Mouse (Mus musculus): ENCODE results near the gene Usp5. TPM values are rescaled to one million over a fixed set of nuclear protein-coding genes. Genes with fewer than 3 reads are reported as not detected.
A peak's percentile ranks its signal among the peaks of the same experiment; 100 is the strongest.
"Not testable (repeated sequence)": the region's sequence is repeated elsewhere in the genome, so short reads cannot be mapped to it uniquely, and the experiment has no call there.

The Usp5 gene
- polyA plus RNA-seq, 1 experiment from 2014 or later, result 189 TPM

- Histone ChIP-seq H3K4me2 (no peak overlapping the region), H3K4me1 (replicated peaks) (peaks cover 26% of the 10 kb centered on the region), H3K9ac (peak overlapping the region; percentile 35; the same call in 1 of the 2 replicates), H3K27ac (no peak overlapping the region), H3K36me3 (peaks cover 8% of the 10 kb centered on the region; the same call in 1 of the 2 replicates), H3K27me3 (no peaks in the 10 kb centered on the region), H3K4me3 (no peak overlapping the region), H3K9me3 (no peaks in the 10 kb centered on the region)
- ATAC-seq (ENCODE audit: low FRiP score), result no peak
- 61% methylated on average over 10 of the region's 10 CpGs for WGBS
These were observed 6.2 kb upstream of the Usp5 start for GRCm38 (mm10) chr6:124835531-124835930.

GRCm38 (mm10) chr6:124834512-124835081, 5.3 kb upstream of the Usp5 start:
- Histone ChIP-seq H3K4me2 (no peak overlapping the region), H3K9me3 (no peaks in the 10 kb centered on the region), H3K4me1 (replicated peaks) (peaks cover 21% of the 10 kb centered on the region), H3K4me3 (no peak overlapping the region), H3K36me3 (peaks cover 8% of the 10 kb centered on the region; the same call in 1 of the 2 replicates), H3K27ac (no peak overlapping the region), H3K27me3 (no peaks in the 10 kb centered on the region), H3K9ac (peak overlapping the region; percentile 43; the same call in 1 of the 2 replicates)
- WGBS, result 89% methylated on average over 6 of the region's 6 CpGs
- no peak for ATAC-seq (ENCODE audit: low FRiP score)

GRCm38 (mm10) chr6:124831649-124832048, 2.4 kb upstream of the Usp5 start:
- peak overlapping the region; percentile 64; the same call in 1 of the 2 replicates for H3K4me2 ChIP-seq

GRCm38 (mm10) chr6:124831199-124831598, 1.9 kb upstream of the Usp5 start:
- H3K4me2 ChIP-seq, result peak overlapping the region; percentile 64
- WGBS, result 98% methylated on average over 4 of the region's 4 CpGs
- H3K9me3 ChIP-seq; H3K36me3 ChIP-seq; H3K9ac ChIP-seq; H3K27ac ChIP-seq; ATAC-seq (ENCODE audit: low FRiP score); H3K27me3 ChIP-seq: not testable (repeated sequence)
- peaks cover 32% of the 10 kb centered on the region for H3K4me1 ChIP-seq (replicated peaks)
- H3K4me3 ChIP-seq, result peak overlapping the region; percentile 65; the same call in 1 of the 2 replicates

More at GRCm38 (mm10) chr6:124831649-124832048, 2.4 kb upstream of the Usp5 start:
- Histone ChIP-seq H3K4me1 (replicated peaks) (peaks cover 32% of the 10 kb centered on the region), H3K9ac (peak overlapping the region; percentile 9; the same call in 1 of the 2 replicates), H3K27ac (no peak overlapping the region), H3K4me3 (no peak overlapping the region), H3K9me3 (no peaks in the 10 kb centered on the region), H3K27me3 (no peaks in the 10 kb centered on the region), H3K36me3 (peaks cover 8% of the 10 kb centered on the region; the same call in 1 of the 2 replicates)
- ATAC-seq (ENCODE audit: low FRiP score), result no peak
- WGBS, result 94% methylated on average over 8 of the region's 8 CpGs

GRCm38 (mm10) chr6:124829799-124830700, 766 bp upstream of the Usp5 start:
- peak; percentile 87 for ATAC-seq (ENCODE audit: low FRiP score)
- under 1% methylated on average over 38 of the region's 38 CpGs for WGBS

GRCm38 (mm10) chr6:124828101-124828592, 1.1 kb downstream of the Usp5 start:
- Histone ChIP-seq H3K4me1 (replicated peaks) (peaks cover 28% of the 10 kb centered on the region), H3K4me3 (peak overlapping the region; percentile 65), H3K36me3 (peaks cover 40% of the 10 kb centered on the region), H3K9ac (peak overlapping the region; percentile 80), H3K9me3 (no peaks in the 10 kb centered on the region), H3K27me3 (no peaks in the 10 kb centered on the region), H3K27ac (peak overlapping the region; percentile 89), H3K4me2 (peak overlapping the region; percentile 95)
- WGBS, result 25% methylated on average over 10 of the region's 10 CpGs
- no peak for ATAC-seq (ENCODE audit: low FRiP score)

More at GRCm38 (mm10) chr6:124829799-124830700, 766 bp upstream of the Usp5 start:
- Histone ChIP-seq H3K9me3 (no peaks in the 10 kb centered on the region), H3K27ac (peak overlapping the region; percentile 89), H3K4me2 (peak overlapping the region; percentile 64), H3K4me1 (replicated peaks) (peaks cover 28% of the 10 kb centered on the region), H3K4me3 (peak overlapping the region; percentile 65), H3K9ac (peak overlapping the region; percentile 71), H3K27me3 (no peaks in the 10 kb centered on the region), H3K36me3 (peaks cover 21% of the 10 kb centered on the region)

- no peak overlapping the region for H3K4me3 ChIP-seq
- no peak for ATAC-seq (ENCODE audit: low FRiP score)
These were observed 7.2 kb downstream of the Usp5 start for GRCm38 (mm10) chr6:124822049-124822448.

GRCm38 (mm10) chr6:124820891-124821290, 8.4 kb downstream of the Usp5 start:
- 97% methylated on average over 5 of the region's 5 CpGs for WGBS

More at GRCm38 (mm10) chr6:124822049-124822448, 7.2 kb downstream of the Usp5 start:
- no peak overlapping the region for H3K9ac ChIP-seq
- no peaks in the 10 kb centered on the region for H3K9me3 ChIP-seq
- H3K36me3 ChIP-seq, result peaks cover 93% of the 10 kb centered on the region
- no peak overlapping the region for H3K4me2 ChIP-seq
- 98% methylated on average over 4 of the region's 4 CpGs for WGBS
- no peak overlapping the region for H3K27ac ChIP-seq
- H3K27me3 ChIP-seq, result no peaks in the 10 kb centered on the region
- H3K4me1 ChIP-seq (replicated peaks), result no peaks in the 10 kb centered on the region; the same call in 1 of the 2 replicates

GRCm38 (mm10) chr6:124817971-124818370, 11.3 kb downstream of the Usp5 start:
- 94% methylated on average over 8 of the region's 8 CpGs for WGBS
- ATAC-seq (ENCODE audit: low FRiP score), result no peak

More at GRCm38 (mm10) chr6:124820891-124821290, 8.4 kb downstream of the Usp5 start:
- Histone ChIP-seq H3K27ac (no peak overlapping the region), H3K4me2 (no peak overlapping the region), H3K36me3 (peaks cover 99% of the 10 kb centered on the region), H3K9ac (no peak overlapping the region), H3K4me3 (no peak overlapping the region), H3K4me1 (replicated peaks) (no peaks in the 10 kb centered on the region), H3K9me3 (no peaks in the 10 kb centered on the region), H3K27me3 (no peaks in the 10 kb centered on the region)
- ATAC-seq (ENCODE audit: low FRiP score), result no peak

GRCm38 (mm10) chr6:124817563-124817962, 11.7 kb downstream of the Usp5 start:
- Histone ChIP-seq H3K27me3 (no peaks in the 10 kb centered on the region), H3K9ac (no peak overlapping the region), H3K36me3 (peaks cover 77% of the 10 kb centered on the region), H3K9me3 (no peaks in the 10 kb centered on the region), H3K27ac (no peak overlapping the region), H3K4me3 (no peak overlapping the region), H3K4me1 (replicated peaks) (peaks cover 23% of the 10 kb centered on the region), H3K4me2 (no peak overlapping the region)
- ATAC-seq (ENCODE audit: low FRiP score), result no peak
- 97% methylated on average over 8 of the region's 8 CpGs for WGBS

More at GRCm38 (mm10) chr6:124817971-124818370, 11.3 kb downstream of the Usp5 start:
- peaks cover 81% of the 10 kb centered on the region for H3K36me3 ChIP-seq
- H3K9ac ChIP-seq, result no peak overlapping the region
- no peak overlapping the region for H3K27ac ChIP-seq
- no peaks in the 10 kb centered on the region for H3K27me3 ChIP-seq
- no peak overlapping the region for H3K4me2 ChIP-seq
- H3K9me3 ChIP-seq, result no peaks in the 10 kb centered on the region
- H3K4me3 ChIP-seq, result no peak overlapping the region
- peaks cover 19% of the 10 kb centered on the region for H3K4me1 ChIP-seq (replicated peaks)

GRCm38 (mm10) chr6:124817125-124817524, 12.2 kb downstream of the Usp5 start:
- Histone ChIP-seq H3K4me2 (no peak overlapping the region), H3K9me3 (no peaks in the 10 kb centered on the region), H3K36me3 (peaks cover 74% of the 10 kb centered on the region), H3K27me3 (no peaks in the 10 kb centered on the region), H3K9ac (no peak overlapping the region), H3K27ac (no peak overlapping the region), H3K4me1 (replicated peaks) (peaks cover 28% of the 10 kb centered on the region), H3K4me3 (no peak overlapping the region)
- no peak for ATAC-seq (ENCODE audit: low FRiP score)
- WGBS, result 98% methylated on average over 11 of the region's 11 CpGs

GRCm38 (mm10) chr6:124816611-124817010, 12.7 kb downstream of the Usp5 start:
- H3K4me1 ChIP-seq (replicated peaks), result peaks cover 33% of the 10 kb centered on the region
- no peak overlapping the region for H3K4me3 ChIP-seq
- peaks cover 74% of the 10 kb centered on the region for H3K36me3 ChIP-seq
- H3K9ac ChIP-seq, result no peak overlapping the region
- no peaks in the 10 kb centered on the region for H3K27me3 ChIP-seq
- no peak for ATAC-seq (ENCODE audit: low FRiP score)
- no peaks in the 10 kb centered on the region for H3K9me3 ChIP-seq
- no peak overlapping the region for H3K4me2 ChIP-seq
- H3K27ac ChIP-seq, result no peak overlapping the region
- 93% methylated on average over 4 of the region's 4 CpGs for WGBS
